Mouse (Mus musculus) NIH3T3 (cell line): Measurements from ENCODE around the gene Gm42906.
A peak's percentile ranks its signal among the peaks of the same experiment; 100 is the strongest.

Experiments used
- DNase-seq: peaks from one replicate; pipeline ENCODE4 v3.0.0-alpha.2; 2012; ENCODE audit warnings: low read depth

The Gm42906 gene

GRCm38 (mm10) chr5:151232576-151233299 is 195.2 kb downstream of the Gm42906 start:
- DNase-seq = no peak

GRCm38 (mm10) chr5:151231861-151232260 is 196.1 kb downstream of the Gm42906 start:
- DNase-seq = no peak

DNA sequence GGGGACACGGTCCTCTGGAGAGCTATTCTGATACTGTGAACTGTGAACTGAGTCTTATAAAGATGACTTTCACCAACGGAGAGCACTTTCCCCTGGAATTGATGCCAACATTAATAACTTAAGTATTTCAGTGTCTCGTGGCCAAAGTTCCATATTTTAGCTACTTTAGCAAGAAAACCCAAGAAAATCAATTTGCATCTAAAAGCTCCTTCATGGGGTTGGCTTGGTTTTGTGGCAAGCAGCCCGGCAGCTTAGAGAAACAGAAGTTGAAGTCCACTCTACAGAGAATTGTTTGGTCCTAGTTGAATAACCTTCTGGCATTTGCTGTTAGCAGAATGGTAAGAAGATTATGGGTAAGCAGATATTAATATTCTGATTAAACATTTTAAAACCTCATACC is 196.6 kb downstream of the Gm42906 start:
- DNase-seq = no peak

- DNase-seq = no peak
Observed at GRCm38 (mm10) chr5:151230427-151230826, 197.5 kb downstream of the Gm42906 start.

DNA sequence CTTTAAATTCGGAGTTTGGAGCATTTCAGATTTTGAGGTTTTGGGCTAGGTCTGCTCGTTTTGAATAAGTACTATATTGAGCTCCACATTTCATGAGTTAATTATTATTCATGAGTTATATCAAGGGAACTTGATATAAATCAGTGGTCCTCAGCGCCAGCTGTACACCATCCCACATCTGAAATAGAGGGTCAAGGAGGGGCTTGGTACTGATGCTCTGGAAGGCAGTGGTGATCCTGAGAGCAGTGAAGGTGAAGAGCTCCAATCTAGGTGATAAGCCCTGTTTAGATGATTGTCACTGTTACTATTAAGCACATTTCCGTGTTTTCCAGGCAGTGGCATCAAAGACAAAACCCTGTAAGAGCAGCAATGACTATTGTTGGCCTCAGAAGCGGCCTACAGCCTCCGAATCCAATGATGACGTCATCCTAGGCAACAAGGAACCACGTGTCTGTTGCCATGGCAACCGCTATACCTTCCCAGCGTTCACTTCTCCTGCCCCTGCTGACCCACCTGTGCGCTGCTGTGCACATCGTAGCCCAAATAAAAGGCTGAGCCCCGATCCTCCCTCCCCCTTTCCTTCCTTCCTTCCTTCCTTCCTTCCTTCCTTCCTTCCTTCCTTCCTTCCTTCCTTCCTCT is 199.5 kb downstream of the Gm42906 start:
- DNase-seq = no peak

GRCm38 (mm10) chr5:151223696-151224366 is 204.1 kb downstream of the Gm42906 start:
- no peak for DNase-seq

DNA sequence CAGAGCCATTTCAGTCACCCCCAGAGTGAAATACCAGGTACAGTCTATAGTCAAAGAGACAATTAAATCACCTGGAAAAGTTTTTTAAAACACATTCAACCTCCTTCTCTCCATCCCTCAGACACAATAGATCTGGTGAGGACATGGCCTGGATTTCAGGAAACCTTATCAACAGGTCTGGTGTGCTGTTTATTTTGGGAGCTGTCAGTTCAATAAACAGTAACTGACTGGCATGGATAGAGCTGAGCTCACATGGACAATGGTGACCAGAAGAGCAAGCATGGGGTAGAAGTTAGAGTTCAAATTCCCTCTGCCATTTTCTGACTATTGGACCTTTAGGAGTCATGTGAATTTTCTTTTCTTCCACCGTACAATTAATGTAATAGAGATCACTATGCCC is 205.2 kb downstream of the Gm42906 start:
- no peak for DNase-seq

- DNase-seq = no peak
Observed at GRCm38 (mm10) chr5:151218689-151219115, 209.3 kb downstream of the Gm42906 start.

- DNase-seq = no peak
Observed at GRCm38 (mm10) chr5:151213097-151213496, 214.9 kb downstream of the Gm42906 start.

DNA sequence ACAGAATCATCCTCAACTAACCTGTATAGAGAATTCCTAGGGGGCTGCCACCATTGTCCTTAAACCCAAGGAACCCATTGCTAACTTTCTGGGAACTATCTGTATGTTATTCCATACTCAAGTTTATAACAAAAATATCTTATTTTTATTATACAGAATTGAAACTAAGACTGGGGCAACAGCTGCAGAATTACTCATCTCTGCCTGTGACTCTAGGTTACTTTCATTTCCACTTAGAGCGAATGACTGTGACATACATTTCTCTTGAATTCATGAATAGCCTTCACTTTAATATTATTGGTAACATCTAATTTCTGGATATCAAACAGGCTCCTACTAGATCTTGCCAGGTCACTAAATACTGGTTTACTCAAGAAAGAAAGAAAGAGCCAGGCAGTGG is 217.1 kb downstream of the Gm42906 start:
- DNase-seq = no peak

DNA sequence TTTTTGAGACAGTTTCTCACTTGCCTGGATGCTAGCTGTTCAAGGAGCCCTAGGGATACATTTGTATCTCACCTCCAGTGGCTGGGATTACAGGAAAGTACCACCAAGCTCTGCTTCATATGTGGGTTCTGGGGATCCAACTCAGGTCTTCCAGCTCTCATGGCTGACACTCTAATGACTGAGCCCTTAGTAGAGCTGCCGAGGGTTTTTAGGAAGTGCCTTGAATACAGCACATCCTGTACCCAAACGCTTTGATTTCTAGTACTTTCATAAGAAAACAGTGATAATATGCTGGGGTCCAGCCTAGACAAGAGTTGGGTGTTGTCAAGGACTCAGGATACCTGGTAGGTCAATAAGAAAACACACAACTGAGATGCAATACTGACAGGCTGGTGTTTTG is 217.9 kb downstream of the Gm42906 start:
- DNase-seq = no peak

DNA sequence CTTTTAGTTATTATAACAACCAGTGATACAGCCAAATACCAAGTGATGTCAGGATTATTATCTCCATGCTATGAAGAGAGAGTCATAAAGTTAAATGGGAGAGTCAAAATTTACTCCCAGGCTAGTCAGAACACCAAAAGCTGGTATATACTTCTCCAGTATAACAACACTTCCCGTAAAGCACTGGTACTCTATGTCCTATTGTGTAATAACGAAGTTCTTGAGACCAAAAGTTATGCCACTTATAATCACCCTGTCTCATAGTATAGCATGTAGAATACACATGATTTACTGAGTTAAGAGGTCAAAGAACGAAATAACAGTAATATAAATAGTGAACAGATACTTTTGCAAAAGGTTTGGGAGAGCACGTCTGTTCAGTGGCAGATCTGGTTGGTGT is 222.9 kb downstream of the Gm42906 start:
- DNase-seq = no peak

- peak; percentile 88 for DNase-seq
Observed at GRCm38 (mm10) chr5:151202925-151203324, 225.0 kb downstream of the Gm42906 start.

DNA sequence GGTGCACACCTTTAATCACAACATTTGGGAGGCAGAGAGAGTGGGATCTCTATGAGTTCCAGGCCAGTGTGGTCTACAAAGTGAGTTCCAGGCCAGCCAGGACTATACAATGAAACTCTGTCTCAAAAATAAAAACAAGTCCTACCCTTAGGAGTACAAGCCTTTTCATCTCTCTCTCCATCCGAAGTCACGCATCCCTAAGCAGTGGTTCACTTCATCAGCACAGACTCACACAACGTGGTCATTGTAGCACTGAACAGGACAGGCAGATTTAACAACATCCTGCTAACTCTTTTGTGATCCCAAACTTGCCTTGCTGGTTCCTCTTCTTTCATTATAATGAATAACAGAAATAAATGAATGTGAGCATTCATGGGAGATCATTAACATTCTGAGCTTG is 226.7 kb downstream of the Gm42906 start:
- no peak for DNase-seq

DNA sequence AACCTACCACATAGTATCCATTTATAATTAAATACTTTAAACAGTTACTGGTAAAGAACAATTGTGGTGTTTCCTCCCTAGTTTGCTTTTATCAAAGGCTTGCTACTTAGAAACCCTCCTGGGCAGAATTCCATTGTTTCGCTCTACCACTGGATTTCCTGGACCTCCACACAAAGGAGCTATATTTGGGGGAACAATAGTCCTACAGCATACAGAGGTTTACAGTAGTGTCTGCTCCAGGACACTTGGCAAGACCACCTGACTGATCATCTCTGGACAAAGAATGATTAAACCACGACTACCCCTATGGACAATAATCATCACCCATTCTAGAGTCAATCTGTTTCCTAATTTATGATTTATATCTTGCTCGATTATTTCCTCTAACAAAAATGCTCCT is 228.7 kb downstream of the Gm42906 start:
- no peak for DNase-seq

- DNase-seq = peak; percentile 86
Observed at GRCm38 (mm10) chr5:151196603-151197272, 231.2 kb downstream of the Gm42906 start.

GRCm38 (mm10) chr5:151193885-151194520 is 234.0 kb downstream of the Gm42906 start:
- DNase-seq = peak; percentile 37

- DNase-seq = peak; percentile 57
Observed at GRCm38 (mm10) chr5:151192266-151192665, 235.7 kb downstream of the Gm42906 start.

- no peak for DNase-seq
Observed at GRCm38 (mm10) chr5:151190764-151191163, 237.2 kb downstream of the Gm42906 start.

GRCm38 (mm10) chr5:151189789-151190378 is 238.1 kb downstream of the Gm42906 start:
- peak; percentile 91 for DNase-seq

DNA sequence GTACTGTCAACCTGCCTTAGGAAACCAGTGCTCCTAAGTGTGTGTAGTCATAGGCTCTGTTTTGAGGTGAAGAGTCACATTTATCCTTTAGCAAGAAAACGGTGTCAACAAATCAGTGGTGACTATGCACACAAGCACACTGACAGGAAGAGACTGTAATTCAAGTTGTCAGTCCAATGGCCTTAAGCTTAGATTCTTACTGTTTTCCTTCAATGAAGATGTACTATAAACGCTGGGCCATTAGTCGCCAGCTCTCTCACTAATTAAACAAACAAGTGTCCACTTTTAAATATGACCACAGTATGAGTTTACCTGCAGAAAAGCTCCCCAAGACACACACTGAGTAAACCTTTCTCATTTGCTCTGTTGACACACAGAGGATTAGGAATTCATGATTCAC is 238.6 kb downstream of the Gm42906 start:
- no peak for DNase-seq

DNA sequence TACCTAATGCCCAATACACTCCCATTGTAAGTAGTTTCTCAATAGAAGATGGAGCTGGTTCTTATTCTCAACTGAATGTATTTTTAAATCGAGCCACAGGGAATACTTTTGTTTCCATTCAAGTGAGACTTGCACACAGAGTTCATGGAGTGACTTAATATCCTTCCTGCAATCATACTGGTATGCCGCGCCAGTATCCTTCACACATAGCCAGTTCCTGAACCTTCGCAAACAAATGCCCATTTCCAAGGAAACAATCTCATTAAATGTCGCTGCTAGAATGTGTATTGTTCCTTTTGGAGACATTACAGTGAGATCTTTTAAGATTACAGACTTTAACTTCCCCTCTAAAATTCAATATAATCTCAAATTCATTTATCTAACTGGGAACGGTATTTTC is 239.3 kb downstream of the Gm42906 start:
- DNase-seq = no peak
